Mouse (Mus musculus): ENCODE results near the gene Bsg.

The Bsg gene

DNA sequence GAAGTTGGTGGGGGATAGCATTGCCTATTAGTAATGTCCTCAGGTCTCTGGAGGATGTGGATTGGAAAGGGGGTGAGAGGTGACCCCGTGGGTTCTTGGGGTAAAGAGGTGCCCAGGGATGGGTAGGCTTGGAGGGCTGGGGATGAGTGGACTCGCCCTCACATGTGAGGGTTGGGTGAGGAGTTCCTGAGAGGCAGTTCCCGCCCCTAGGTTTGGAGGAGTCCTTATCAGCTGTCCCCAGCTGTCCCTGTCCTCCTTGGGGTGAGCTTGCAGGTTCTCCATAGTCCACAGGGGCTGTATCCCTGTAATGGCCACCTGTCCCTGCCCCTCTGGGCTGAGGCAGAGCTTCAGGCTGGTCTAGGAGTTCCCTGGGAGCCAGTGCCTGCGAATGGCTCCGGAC, 1.7 kb downstream of the Bsg start:
- no peak for DNase-seq (ENCODE audit: low read depth)

GRCm38 (mm10) chr10:79706406-79707094, 2.3 kb downstream of the Bsg start:
- no peak for DNase-seq (ENCODE audit: low read depth)

DNA sequence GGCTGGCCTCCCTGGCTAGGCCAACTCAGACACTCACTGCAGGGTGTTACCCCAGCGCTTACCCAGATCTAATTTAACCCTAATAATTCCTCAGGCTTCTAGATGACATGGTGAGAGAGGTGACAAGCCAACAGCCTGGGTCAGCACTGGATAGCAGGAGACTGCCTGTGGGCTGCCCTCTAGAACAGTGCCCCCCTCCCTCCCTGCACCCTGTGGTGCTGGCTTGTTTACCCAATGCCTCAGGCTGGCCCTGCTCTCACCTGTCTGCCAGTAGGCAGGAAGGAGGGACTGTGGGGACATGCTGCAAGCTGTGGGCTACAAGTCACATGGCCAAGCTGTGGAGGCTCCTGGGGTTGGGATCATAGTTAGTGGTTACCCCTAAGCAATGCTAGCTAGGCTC, 2.9 kb downstream of the Bsg start:
- DNase-seq (ENCODE audit: low read depth), result no peak

- DNase-seq (ENCODE audit: low read depth), result no peak
These were observed 3.5 kb downstream of the Bsg start for GRCm38 (mm10) chr10:79707759-79708158.

GRCm38 (mm10) chr10:79708668-79709067, 4.4 kb downstream of the Bsg start:
- DNase-seq (ENCODE audit: low read depth), result no peak

DNA sequence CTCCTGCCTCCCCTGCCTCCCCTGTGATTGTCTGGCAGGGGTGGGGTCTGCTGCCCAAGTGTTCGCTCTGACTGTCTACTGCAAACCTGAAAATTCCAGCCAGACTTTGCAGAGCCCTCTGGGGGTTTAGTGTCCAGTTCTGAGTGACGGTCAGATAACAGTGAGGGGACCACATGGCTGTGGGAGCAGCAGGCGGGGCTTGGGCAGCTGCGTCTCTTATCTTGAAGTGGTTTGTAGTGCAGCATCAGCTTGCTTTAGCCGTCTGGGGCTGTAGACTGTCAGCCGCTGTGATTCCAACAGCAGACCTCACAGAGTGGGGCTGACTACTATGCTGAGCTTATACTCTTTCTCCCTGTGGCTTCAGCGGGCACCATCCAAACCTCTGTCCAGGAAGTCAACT, 5.0 kb downstream of the Bsg start:
- DNase-seq (ENCODE audit: low read depth), result no peak

DNA sequence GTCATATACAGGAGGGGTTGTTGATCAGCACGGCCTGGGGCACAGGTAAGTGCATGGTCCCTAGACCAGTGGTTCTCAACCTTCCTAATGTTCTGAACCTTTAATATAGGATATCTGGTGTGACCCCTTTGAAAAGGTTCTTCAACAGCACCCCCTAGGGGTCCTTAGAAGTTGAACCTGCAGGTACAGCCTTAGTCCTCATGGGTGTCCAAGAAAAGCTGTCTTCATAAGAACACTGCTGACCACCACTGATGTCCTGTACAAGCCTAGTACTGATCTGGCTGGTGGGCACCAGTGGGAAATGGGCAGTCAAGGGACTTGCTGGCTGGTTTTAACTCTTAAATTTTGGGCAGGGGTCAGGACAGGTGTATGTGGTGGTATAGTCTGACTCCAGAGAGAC, 7.7 kb downstream of the Bsg start:
- DNase-seq (ENCODE audit: low read depth), result peak; percentile 38

DNA sequence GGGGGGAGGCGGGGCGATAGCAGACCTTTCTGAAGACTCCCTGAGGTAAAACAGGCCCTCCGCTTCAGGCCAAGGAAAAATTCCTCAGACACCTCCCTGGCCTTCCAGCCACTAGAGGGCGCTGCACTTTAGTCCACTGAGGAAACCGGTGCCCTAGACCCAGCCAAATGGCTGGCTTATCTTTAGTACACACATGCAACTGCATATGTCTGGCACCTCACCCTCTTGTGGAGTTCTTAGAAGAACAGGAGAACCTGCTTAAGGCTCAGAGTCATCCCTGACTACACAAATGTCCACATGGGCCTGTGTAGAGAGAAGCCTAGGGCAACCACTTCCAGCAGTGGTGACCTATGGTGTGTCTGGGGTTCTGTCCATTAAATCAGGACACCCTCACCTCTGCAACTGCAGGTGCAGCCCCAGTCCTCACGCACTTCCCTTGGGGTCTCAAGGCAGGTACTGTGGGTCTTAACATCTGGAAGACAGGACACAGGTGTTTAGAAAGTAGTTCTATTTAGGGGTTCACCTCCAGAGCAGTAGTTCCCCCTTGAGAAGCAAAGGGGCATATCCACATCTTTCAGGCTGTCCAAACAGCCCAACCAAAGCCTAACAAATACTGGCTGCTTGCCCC, 8.3 kb downstream of the Bsg start:
- peak; percentile 91 for DNase-seq (ENCODE audit: low read depth)

GRCm38 (mm10) chr10:79713163-79713562, 8.9 kb downstream of the Bsg start:
- no peak for DNase-seq (ENCODE audit: low read depth)

DNA sequence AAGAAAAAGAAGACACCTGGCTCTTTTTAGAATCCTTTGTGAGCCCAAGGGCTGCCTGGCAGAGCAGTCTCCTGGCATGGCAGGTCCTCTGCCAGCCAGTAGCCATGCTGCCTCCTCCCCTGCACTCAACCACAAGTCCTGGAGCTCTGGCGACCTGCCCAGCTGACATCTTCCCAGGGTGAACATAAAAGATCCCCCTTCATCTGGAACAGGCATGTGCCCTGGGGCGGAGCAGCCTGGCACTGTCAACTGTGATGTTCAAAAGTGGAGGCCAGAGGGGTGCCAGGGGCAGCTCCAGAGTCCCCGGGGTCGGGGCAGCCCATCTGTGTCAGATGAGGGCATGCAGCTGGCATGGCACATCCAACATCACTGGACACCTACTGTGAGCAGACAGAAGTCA, 10.7 kb downstream of the Bsg start:
- DNase-seq (ENCODE audit: low read depth), result no peak

- DNase-seq (ENCODE audit: low read depth), result no peak
These were observed 12.1 kb downstream of the Bsg start, which contains the start of gene Hcn2 for GRCm38 (mm10) chr10:79716254-79716987. Hcn2 (plus strand) TSS chr10:79716634.

- DNase-seq (ENCODE audit: low read depth), result no peak
These were observed 12.7 kb downstream of the Bsg start for GRCm38 (mm10) chr10:79716988-79717355.

GRCm38 (mm10) chr10:79717640-79718357, 13.5 kb downstream of the Bsg start:
- peak; percentile 79 for DNase-seq (ENCODE audit: low read depth)

- DNase-seq (ENCODE audit: low read depth), result no peak
These were observed 16.8 kb downstream of the Bsg start for GRCm38 (mm10) chr10:79721089-79721488.

DNA sequence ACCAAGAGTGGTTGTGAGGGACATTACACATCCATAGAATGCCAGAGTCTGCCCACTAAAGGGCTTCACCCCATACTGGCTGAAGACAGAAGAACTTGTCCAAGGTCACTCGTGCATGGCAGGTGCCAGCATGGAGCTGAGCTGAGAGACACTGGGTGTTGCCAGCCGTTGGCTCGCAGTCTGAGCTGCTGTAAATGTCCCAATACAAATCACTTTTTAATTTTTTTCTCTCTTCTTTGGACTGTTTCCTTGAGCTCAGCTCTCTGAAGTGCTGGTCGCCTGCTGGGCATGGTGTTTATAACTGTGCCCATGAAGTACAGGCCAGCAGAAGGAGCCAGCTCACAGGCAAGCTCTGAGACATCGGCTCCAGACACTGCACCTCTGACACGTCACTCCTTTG, 18.8 kb downstream of the Bsg start:
- DNase-seq (ENCODE audit: low read depth), result no peak

DNA sequence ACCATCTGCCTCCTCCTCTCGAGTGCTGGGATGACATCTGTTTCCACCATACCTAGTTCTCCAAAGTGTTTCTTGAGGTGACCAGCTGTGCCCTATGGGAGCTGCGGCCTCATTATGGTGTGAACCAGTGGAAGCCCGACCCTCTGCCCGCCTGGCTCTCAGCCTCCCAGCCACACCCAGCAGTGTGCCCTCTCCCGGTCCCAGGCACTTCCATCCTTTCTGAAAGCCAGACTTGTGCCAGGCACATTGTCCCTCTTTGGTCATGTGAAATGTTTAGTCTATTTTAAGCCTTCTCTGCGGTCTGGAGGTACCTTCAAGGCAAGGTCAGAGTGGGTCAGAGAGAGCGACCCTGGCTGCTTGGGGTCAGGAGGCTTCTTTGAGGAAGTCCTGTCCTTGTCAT, 19.4 kb downstream of the Bsg start:
- DNase-seq (ENCODE audit: low read depth), result no peak

DNA sequence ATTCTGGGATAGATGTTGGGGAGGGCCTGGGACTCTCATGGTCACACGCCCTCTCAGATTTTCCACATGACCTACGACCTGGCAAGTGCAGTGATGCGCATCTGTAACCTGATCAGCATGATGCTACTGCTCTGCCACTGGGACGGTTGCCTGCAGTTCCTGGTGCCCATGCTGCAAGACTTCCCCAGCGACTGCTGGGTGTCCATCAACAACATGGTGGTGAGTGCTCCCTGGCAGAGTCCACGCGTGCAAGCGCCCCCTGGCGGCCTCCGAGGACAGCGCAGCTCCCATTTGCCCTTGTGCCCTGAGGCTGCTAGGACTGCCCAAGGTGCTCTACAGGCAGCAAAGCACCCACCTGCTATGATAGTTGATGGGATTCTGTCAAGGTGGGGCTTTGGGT, 21.8 kb downstream of the Bsg start:
- DNase-seq (ENCODE audit: low read depth), result no peak

- no peak for DNase-seq (ENCODE audit: low read depth)
These were observed 24.3 kb downstream of the Bsg start for GRCm38 (mm10) chr10:79728323-79729249.

DNA sequence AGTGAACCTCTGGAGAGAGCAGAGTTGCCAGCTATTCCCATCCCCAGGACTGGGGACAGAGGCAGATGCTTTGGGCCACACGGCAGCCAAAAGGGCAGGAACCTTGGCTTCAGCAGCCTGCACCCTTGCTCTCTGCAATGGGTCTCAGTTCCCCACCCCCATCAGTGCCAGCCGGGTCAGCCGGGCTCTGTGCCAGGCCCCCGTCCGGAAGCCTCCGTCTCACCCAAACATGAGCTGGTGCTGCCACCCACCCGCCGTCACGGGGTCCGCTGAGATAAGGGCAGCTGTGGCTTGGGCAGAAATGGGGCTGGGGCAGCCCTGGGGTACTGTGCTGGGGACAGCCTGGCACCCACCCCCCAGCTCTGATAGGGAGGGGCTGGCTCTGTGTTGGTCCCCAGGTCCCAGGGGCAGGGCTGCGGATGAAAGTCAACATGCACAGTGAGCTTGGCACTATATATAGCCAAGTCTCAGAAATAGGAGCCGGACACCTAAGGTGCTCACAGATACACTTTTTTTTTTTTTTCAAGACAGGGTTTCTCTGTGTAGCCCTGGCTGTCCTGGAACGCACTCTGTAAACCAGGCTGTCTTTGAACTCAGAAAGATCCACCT, 25.2 kb downstream of the Bsg start:
- DNase-seq (ENCODE audit: low read depth), result no peak

GRCm38 (mm10) chr10:79732500-79732899, 28.2 kb downstream of the Bsg start:
- no peak for DNase-seq (ENCODE audit: low read depth)

- no peak for DNase-seq (ENCODE audit: low read depth)
These were observed 29.6 kb downstream of the Bsg start for GRCm38 (mm10) chr10:79733847-79734246.
